Mouse (Mus musculus): Measurements from ENCODE around the gene Aqp3. TPM values are rescaled to one million over a fixed set of nuclear protein-coding genes. Genes with fewer than 3 reads are reported as not detected.

The Aqp3 gene
- total and polyA plus RNA-seq, 3 experiments: not detected

- Histone ChIP-seq H3K27ac (ENCODE audit: insufficient read depth, low read depth) (no peak within 1 kb of the TSS; the same call in 1 of the 2 replicates), H3K4me3 (replicated peaks in 1 of 3; ENCODE audit: low read depth in 2 of 3, low read length in 2 of 3, poor library complexity in 1 of 3) (peak within 1 kb of the TSS; percentile 74 to 98 (median 79))
- in situ Hi-C loops (cut with MboI; ENCODE audit: low pct_ligation_motif_present, low pct_unique_long_range_greater_than_20kb, low sequenced_read_pairs): loop anchor here (5.0 kb wide), 1 partner anchor 352 kb away; no protein-coding TSS in a partner anchor
Measured at GRCm38 (mm10) chr4:41124180-41124951, 26.4 kb upstream of the Aqp3 start, which contains the start of gene Nol6. Gene Nol6, minus strand, starts transcription at chr4:41124455.

GRCm38 (mm10) chr4:41118706-41119292 is 20.8 kb upstream of the Aqp3 start:
- Histone ChIP-seq H3K4me3 (replicated peaks in 1 of 3; ENCODE audit: low read depth in 2 of 3, low read length in 2 of 3, poor library complexity in 1 of 3) (no peak overlapping the region), H3K36me3 (replicated peaks in 1 of 2; ENCODE audit: control insufficient read depth in 1 of 2, insufficient read depth in 1 of 2, low read length in 1 of 2) (peaks cover 88 to 96% of the 10 kb centered on the region in 2 experiments), H3K27me3 (replicated peaks) (no peaks in the 10 kb centered on the region), H3K4me1 (ENCODE audit: control insufficient read depth in 1 of 2, insufficient read depth in 2 of 2) (peaks cover 5 to 7% of the 10 kb centered on the region in 2 experiments; a peak in 3 of 4 replicates), H3K79me2 (replicated peaks; ENCODE audit: control insufficient read depth, extremely low read depth, insufficient read depth, poor library complexity, severe bottlenecking) (peaks cover 15% of the 10 kb centered on the region), H3K27ac (ENCODE audit: insufficient read depth, low read depth) (no peak overlapping the region), H3K9ac (ENCODE audit: insufficient read depth, low read depth) (no peak overlapping the region), H3K4me2 (ENCODE audit: insufficient read depth, low read depth, poor library complexity, severe bottlenecking) (no peak overlapping the region), H3K9me3 (replicated peaks; ENCODE audit: low read length) (no peaks in the 10 kb centered on the region)
- in situ Hi-C loops (cut with MboI; ENCODE audit: low pct_ligation_motif_present, low pct_unique_long_range_greater_than_20kb, low sequenced_read_pairs) (loop anchor here (5.0 kb wide), 1 partner anchor 56 kb away; no protein-coding TSS in a partner anchor), dilution Hi-C loops (cut with MboI; ENCODE audit: extremely low pct_ligation_motif_present, extremely low pct_unique_long_range_greater_than_20kb, low sequenced_read_pairs) (no loop called here)
- peak; percentile 67 for DNase-seq (ENCODE audit: extremely low read depth)
- TF ChIP-seq IRF4 (IDR thresholded peaks at IDR 0.05; ENCODE audit: low read depth, low read length) (no peak), USF1 (IDR thresholded peaks at IDR 0.05; ENCODE audit: low read depth, low read length) (no peak), RCOR1 (conservative IDR thresholded peaks at IDR 0.05; ENCODE audit: low read depth, low read length) (0 out of 2 replicates have a peak, but pooled peaks have one; percentile 20), SMC3 (IDR thresholded peaks at IDR 0.05; ENCODE audit: low read depth, low read length) (peak; percentile 79), RAD21 (IDR thresholded peaks at IDR 0.05; ENCODE audit: low read depth, low read length) (peak; percentile 65), CTCF (conservative IDR thresholded peaks at IDR 0.05 in 1 of 2, IDR thresholded peaks at IDR 0.05 in 1 of 2; ENCODE audit: low read depth in 2 of 2, low read length in 2 of 2) (peak; percentile 68 to 82)

More at GRCm38 (mm10) chr4:41124180-41124951, 26.4 kb upstream of the Aqp3 start, which contains the start of gene Nol6:
- peak; percentile 100 for DNase-seq (ENCODE audit: extremely low read depth)
- Histone ChIP-seq H3K79me2 (replicated peaks; ENCODE audit: control insufficient read depth, extremely low read depth, insufficient read depth, poor library complexity, severe bottlenecking) (peaks cover 17% of the 10 kb centered on the region), H3K27me3 (replicated peaks) (no peaks in the 10 kb centered on the region), H3K4me2 (ENCODE audit: insufficient read depth, low read depth, poor library complexity, severe bottlenecking) (peak within 1 kb of the TSS; percentile 78), H3K9me3 (replicated peaks; ENCODE audit: low read length) (no peaks in the 10 kb centered on the region), H3K9ac (ENCODE audit: insufficient read depth, low read depth) (peak within 1 kb of the TSS; percentile 91), H3K4me1 (ENCODE audit: control insufficient read depth in 1 of 2, insufficient read depth in 2 of 2) (peaks cover 5 to 7% of the 10 kb centered on the region in 2 experiments; a peak in 3 of 4 replicates), H3K36me3 (replicated peaks in 1 of 2; ENCODE audit: control insufficient read depth in 1 of 2, insufficient read depth in 1 of 2, low read length in 1 of 2) (peaks cover 33 to 40% of the 10 kb centered on the region in 2 experiments)
- peak; percentile 94 for TF ChIP-seq CHD2 (IDR thresholded peaks at IDR 0.05; ENCODE audit: low read length)
- peak; percentile 53; the same call in 1 of the 2 replicates for TF ChIP-seq USF2 (conservative IDR thresholded peaks at IDR 0.05; ENCODE audit: low read depth, low read length)
- peak; percentile 99 for TF ChIP-seq SIN3A (IDR thresholded peaks at IDR 0.05; ENCODE audit: low read length)
- peak; percentile 92 for TF ChIP-seq HCFC1 (IDR thresholded peaks at IDR 0.05; ENCODE audit: low read depth, low read length)
- no peak for TF ChIP-seq CTCF (conservative IDR thresholded peaks at IDR 0.05 in 1 of 2, IDR thresholded peaks at IDR 0.05 in 1 of 2; ENCODE audit: low read depth in 2 of 2, low read length in 2 of 2)
- peak; percentile 83 for TF ChIP-seq IRF4 (IDR thresholded peaks at IDR 0.05; ENCODE audit: low read depth, low read length)
- peak; percentile 100 for TF ChIP-seq MXI1 (IDR thresholded peaks at IDR 0.05; ENCODE audit: low read depth, low read length)
- no peak for TF ChIP-seq ZKSCAN1 (IDR thresholded peaks at IDR 0.05; ENCODE audit: borderline replicate concordance, low read depth, low read length)
- TF ChIP-seq GABPA (IDR thresholded peaks at IDR 0.05; ENCODE audit: insufficient replicate concordance, low read depth, low read length): no peak; the same call in 1 of the 2 replicates
- TF ChIP-seq CHD1 (IDR thresholded peaks at IDR 0.05; ENCODE audit: low read depth, low read length): no peak
- no peak for TF ChIP-seq ETS1 (conservative IDR thresholded peaks at IDR 0.05; ENCODE audit: low read depth, low read length)
- TF ChIP-seq UBTF (IDR thresholded peaks at IDR 0.05; ENCODE audit: low read depth, low read length): no peak
- TF ChIP-seq MEF2A (IDR thresholded peaks at IDR 0.05; ENCODE audit: borderline replicate concordance, low read depth, low read length): 0 out of 2 replicates have a peak, but pooled peaks have one; percentile 50
- 0 out of 2 replicates have a peak, but pooled peaks have one; percentile 33 for TF ChIP-seq POLR2AphosphoS2 (IDR thresholded peaks at IDR 0.05; ENCODE audit: low read depth, low read length)
- TF ChIP-seq MAFK (IDR thresholded peaks at IDR 0.05; ENCODE audit: insufficient replicate concordance, low read length): no peak
- no peak for TF ChIP-seq SMC3 (IDR thresholded peaks at IDR 0.05; ENCODE audit: low read depth, low read length)
- TF ChIP-seq NRF1 (IDR thresholded peaks at IDR 0.05; ENCODE audit: low read depth, low read length): no peak; the same call in 1 of the 2 replicates
- TF ChIP-seq ZC3H11A (IDR thresholded peaks at IDR 0.05; ENCODE audit: low read depth, low read length): no peak
- no peak for TF ChIP-seq JUN (IDR thresholded peaks at IDR 0.05; ENCODE audit: insufficient read depth, low read depth, low read length)
- TF ChIP-seq POLR2A (IDR thresholded peaks at IDR 0.05; ENCODE audit: low read depth, low read length): peak; percentile 79
- TF ChIP-seq JUND (conservative IDR thresholded peaks at IDR 0.05; ENCODE audit: low read depth, low read length): no peak
- TF ChIP-seq ZNF384 (IDR thresholded peaks at IDR 0.05; ENCODE audit: low read depth, low read length): no peak
- TF ChIP-seq ELF1 (IDR thresholded peaks at IDR 0.05; ENCODE audit: low read depth, low read length): peak; percentile 97
- peak; percentile 74; the same call in 1 of the 2 replicates for TF ChIP-seq ZMIZ1 (IDR thresholded peaks at IDR 0.05; ENCODE audit: low read depth, low read length)
- peak; percentile 50; the same call in 1 of the 2 replicates for TF ChIP-seq MAZ (IDR thresholded peaks at IDR 0.05; ENCODE audit: low read depth, low read length)
- peak; percentile 72 for TF ChIP-seq USF1 (IDR thresholded peaks at IDR 0.05; ENCODE audit: low read depth, low read length)
- TF ChIP-seq BHLHE40 (IDR thresholded peaks at IDR 0.05; ENCODE audit: low read depth, low read length): no peak
- TF ChIP-seq E2F4 (IDR thresholded peaks at IDR 0.05; ENCODE audit: insufficient replicate concordance, low read depth, low read length): no peak
- TF ChIP-seq RAD21 (IDR thresholded peaks at IDR 0.05; ENCODE audit: low read depth, low read length): no peak
- TF ChIP-seq NELFE (IDR thresholded peaks at IDR 0.05; ENCODE audit: low read depth, low read length): peak; percentile 32; the same call in 1 of the 2 replicates
- no peak for TF ChIP-seq RCOR1 (conservative IDR thresholded peaks at IDR 0.05; ENCODE audit: low read depth, low read length)
- peak; percentile 96 for TF ChIP-seq MYC (IDR thresholded peaks at IDR 0.05; ENCODE audit: low read depth, low read length)
- peak; percentile 97 for TF ChIP-seq MAX (IDR thresholded peaks at IDR 0.05; ENCODE audit: low read length)
- no peak for TF ChIP-seq EP300 (IDR thresholded peaks at IDR 0.05; ENCODE audit: low read length)
- 0 out of 2 replicates have a peak, but pooled peaks have one; percentile 34 for TF ChIP-seq TBP (conservative IDR thresholded peaks at IDR 0.05; ENCODE audit: low read depth, low read length)
- peak; percentile 89; the same call in 1 of the 2 replicates for TF ChIP-seq KAT2A (IDR thresholded peaks at IDR 0.05; ENCODE audit: insufficient replicate concordance, low read length)
- TF ChIP-seq TCF12 (IDR thresholded peaks at IDR 0.05; ENCODE audit: low read depth, low read length): peak; percentile 72
- TF ChIP-seq PAX5 (IDR thresholded peaks at IDR 0.05; ENCODE audit: low read length): no peak
- dilution Hi-C loops (cut with MboI; ENCODE audit: extremely low pct_ligation_motif_present, extremely low pct_unique_long_range_greater_than_20kb, low sequenced_read_pairs): no loop called here

Data from CH12.LX (cell line).